Mouse (Mus musculus) midbrain, postnatal 0 days (tissue): ENCODE results near the gene Rhcg. TPM values are rescaled to one million over a fixed set of nuclear protein-coding genes. Genes with fewer than 3 reads are reported as not detected.
A peak's percentile ranks its signal among the peaks of the same experiment; 100 is the strongest.

ENCODE experiments used
- ATAC-seq: fragments of 200-750 bp; cut with Nextera tagmentation; 2 replicates; pipeline ENCODE4 v1.8.0; 2017; ENCODE audit warnings: moderate number of reproducible peaks, mild to moderate bottlenecking, moderate TSS enrichment, moderate library complexity; ENCODE audit not compliant: low FRiP score
- DNase-seq: peaks from one replicate; pipeline ENCODE4 v3.0.0-alpha.2; 2015; ENCODE audit warnings: low spot score
- H3K27ac ChIP-seq: fragments of 300-500 bp; sonication (generic); 2 replicates; pipeline ENCODE4 v1.5.1; 2014; ENCODE audit warnings: low read depth, mild to moderate bottlenecking, low read length, mixed read lengths
- H3K27me3 ChIP-seq: fragments of 300-500 bp; sonication (generic); 2 replicates; pipeline ENCODE4 v1.6.1; 2014; ENCODE audit warnings: low read length, control low read depth, mixed read lengths; ENCODE audit not compliant: insufficient read depth
- H3K36me3 ChIP-seq: fragments of 300-500 bp; sonication (generic); 2 replicates; pipeline ENCODE4 v1.6.1; 2014; ENCODE audit warnings: low read length, control low read depth, mixed read lengths; ENCODE audit not compliant: insufficient read depth
- H3K4me1 ChIP-seq: fragments of 300-500 bp; sonication (generic); 2 replicates; pipeline ENCODE4 v1.6.1; 2014; ENCODE audit warnings: mild to moderate bottlenecking, control low read depth, antibody characterized with exemption, low read length, mixed read lengths; ENCODE audit not compliant: insufficient read depth
- H3K4me2 ChIP-seq: fragments of 300-500 bp; sonication (generic); 2 replicates; pipeline ENCODE4 v1.6.1; 2014; ENCODE audit warnings: low read depth, mild to moderate bottlenecking, low read length, mixed read lengths; ENCODE audit not compliant: poor library complexity, severe bottlenecking
- H3K4me3 ChIP-seq: fragments of 300-500 bp; sonication (generic); 2 replicates; pipeline ENCODE4 v1.5.1; 2014; ENCODE audit warnings: low read depth, mild to moderate bottlenecking, low read length, moderate library complexity
- H3K9ac ChIP-seq: fragments of 300-500 bp; sonication (generic); replicated peaks from 2 replicates; pipeline ENCODE4 v1.6.1; 2014; ENCODE audit warnings: mild to moderate bottlenecking, low read length, moderate library complexity, mixed read lengths; ENCODE audit not compliant: poor library complexity, severe bottlenecking
- H3K9me3 ChIP-seq: fragments of 300-500 bp; sonication (generic); 2 replicates; pipeline ENCODE4 v1.6.1; 2016; ENCODE audit warnings: low read length, control low read depth
- CTCF ChIP-seq: IDR thresholded peaks from 2 replicates; pipeline ENCODE4 v1.5.1; 2016; ENCODE audit warnings: antibody characterized with exemption, mild to moderate bottlenecking
- WGBS: fragments of 180-500 bp; shearing (Covaris S2); extraction: QIAGEN DNeasy Blood & Tissue Kit; methylation state at CpG from one replicate; pipeline ENCODE4 v1.1.7; 2014; 5-methylcytosine and 5-hydroxymethylcytosine counted together
- polyA plus RNA-seq: library from polyadenylated mRNA; unstranded; fragments of >200 nt; fragmentation: Nextera tagmentation; extraction: Ambion mirVana; gene quantifications from 2 replicates; pipeline ENCODE4 v1.2.1, GENCODE M21; 2015
- total RNA-seq: library from RNA; depleted of rRNA; stranded (reverse); fragments of >200 nt; gene quantifications from 2 replicates; pipeline ENCODE4 v1.2.3, GENCODE M21; 2014

The Rhcg gene
- total and polyA plus RNA-seq, 2 experiments from 2014 or later: 2.2 to 4.8 TPM

DNA sequence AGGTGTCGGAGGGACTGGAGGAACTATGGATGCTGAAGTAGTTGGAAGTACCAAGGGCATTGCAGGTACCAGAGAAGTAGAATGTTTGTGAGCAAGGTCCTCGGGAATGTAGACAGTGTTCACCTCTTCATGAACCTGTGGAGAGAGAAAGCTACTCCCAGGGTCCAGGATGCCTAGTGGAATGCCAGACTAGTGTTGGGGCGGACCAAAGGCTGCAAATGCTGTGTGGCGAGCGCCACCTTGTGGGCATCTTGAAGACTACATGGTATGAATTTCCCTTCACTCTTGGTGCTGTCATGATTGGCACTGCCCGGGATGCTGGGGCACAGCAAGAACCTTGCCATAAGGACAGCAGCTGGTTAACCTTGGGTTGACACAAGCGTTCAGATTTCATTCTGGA lies 22.6 kb downstream of the Rhcg start:
- Histone ChIP-seq H3K27me3 (peaks cover 6% of the 10 kb centered on the region; the same call in 1 of the 2 replicates), H3K4me2 (no peak overlapping the region)
- ATAC-seq: no peak

DNA sequence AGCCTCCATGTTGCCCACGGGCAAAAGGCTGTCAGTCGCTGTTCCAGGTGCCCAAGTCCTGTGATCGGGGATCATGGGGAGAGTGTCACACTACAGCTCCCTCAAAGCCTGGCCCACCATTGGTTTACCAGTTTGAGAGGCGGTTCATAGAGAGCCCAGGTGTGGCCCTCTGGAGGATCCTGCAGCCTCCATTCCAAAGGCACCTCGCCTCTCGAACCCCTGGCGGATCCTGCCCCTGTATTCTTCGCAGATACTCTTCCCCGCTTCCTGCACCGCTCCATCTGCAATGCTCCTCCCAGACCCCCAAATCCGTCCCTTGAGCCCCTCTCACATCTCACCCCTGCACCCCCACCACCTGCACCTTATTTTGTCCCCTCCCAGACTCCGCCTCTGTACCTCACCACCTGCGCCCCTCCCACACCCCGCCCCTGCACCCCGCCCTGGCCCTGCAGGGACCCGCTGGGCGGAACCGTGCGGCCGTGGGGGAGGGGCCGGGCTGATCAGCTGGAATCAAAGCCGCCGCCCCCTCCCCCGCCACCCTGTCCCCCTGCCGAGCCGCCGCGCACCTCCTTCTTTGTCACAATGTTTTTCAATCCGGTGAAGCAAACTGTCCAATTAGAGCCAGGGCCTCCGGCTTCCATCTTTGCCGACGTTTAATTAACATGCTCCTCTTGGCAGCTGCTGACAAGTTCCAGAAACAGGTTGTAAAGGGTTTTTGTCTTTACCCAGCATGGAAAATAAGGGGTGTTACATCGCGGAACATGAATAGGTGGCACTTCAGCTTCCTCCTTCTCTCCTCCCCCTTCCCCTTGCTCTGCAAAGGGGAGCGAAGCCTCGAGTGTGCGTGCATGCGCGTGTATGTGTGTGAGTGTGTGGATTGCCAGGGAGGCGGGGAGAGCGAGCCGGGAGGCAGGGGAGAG lies 25.4 kb downstream of the Rhcg start:
- Histone ChIP-seq H3K4me1 (peaks cover 4% of the 10 kb centered on the region; the same call in 1 of the 2 replicates), H3K4me2 (peak overlapping the region; percentile 93), H3K4me3 (peak overlapping the region; percentile 50), H3K27ac (peak overlapping the region; percentile 72), H3K9me3 (no peaks in the 10 kb centered on the region), H3K9ac (peak overlapping the region; percentile 61), H3K36me3 (no peaks in the 10 kb centered on the region), H3K27me3 (0 out of 2 replicates have a peak, but pooled peaks cover 3% of the 10 kb centered on the region)
- no peak for TF ChIP-seq CTCF
- DNase-seq: peak; percentile 88
- peak; percentile 67 for ATAC-seq
- 3% methylated on average over 42 of the region's 42 CpGs for WGBS

More for the DNA sequence above, 22.6 kb downstream of the Rhcg start:
- Histone ChIP-seq H3K4me3 (no peak overlapping the region), H3K27ac (no peak overlapping the region), H3K9ac (no peak overlapping the region), H3K9me3 (no peaks in the 10 kb centered on the region), H3K4me1 (peaks cover 4% of the 10 kb centered on the region; the same call in 1 of the 2 replicates), H3K36me3 (no peaks in the 10 kb centered on the region)
- TF ChIP-seq CTCF: peak; percentile 99
- DNase-seq: peak; percentile 93
- WGBS: 14% methylated on average over 7 of the region's 7 CpGs

GRCm38 (mm10) chr7:79590560-79591110 lies 26.8 kb downstream of the Rhcg start:
- no peak overlapping the region for H3K4me3 ChIP-seq
- H3K27me3 ChIP-seq: 0 out of 2 replicates have a peak, but pooled peaks cover 3% of the 10 kb centered on the region
- 0 out of 2 replicates have a peak overlapping the region, but pooled peaks have one; percentile 26 for H3K27ac ChIP-seq
- H3K36me3 ChIP-seq: no peaks in the 10 kb centered on the region
- DNase-seq: no peak
- peaks cover 4% of the 10 kb centered on the region; the same call in 1 of the 2 replicates for H3K4me1 ChIP-seq
- no peak overlapping the region for H3K4me2 ChIP-seq
- WGBS: 14% methylated on average over 3 of the region's 3 CpGs
- TF ChIP-seq CTCF: no peak
- 0 out of 2 replicates have a peak, but pooled peaks have one; percentile 13 for ATAC-seq
- H3K9ac ChIP-seq: no peak overlapping the region
- no peaks in the 10 kb centered on the region for H3K9me3 ChIP-seq

- H3K4me2 ChIP-seq: no peak overlapping the region
- ATAC-seq: 0 out of 2 replicates have a peak, but pooled peaks have one; percentile 8
- no peak overlapping the region for H3K4me3 ChIP-seq
- H3K27me3 ChIP-seq: 0 out of 2 replicates have a peak, but pooled peaks cover 3% of the 10 kb centered on the region
- 17% methylated on average over 9 of the region's 9 CpGs for WGBS
- no peak for TF ChIP-seq CTCF
- H3K36me3 ChIP-seq: no peaks in the 10 kb centered on the region
- DNase-seq: peak; percentile 35
- no peaks in the 10 kb centered on the region for H3K9me3 ChIP-seq
- H3K4me1 ChIP-seq: peaks cover 4% of the 10 kb centered on the region; the same call in 1 of the 2 replicates
- no peak overlapping the region for H3K27ac ChIP-seq
- no peak overlapping the region for H3K9ac ChIP-seq
These were observed 27.5 kb downstream of the Rhcg start for GRCm38 (mm10) chr7:79589763-79590559.

- no peak for ATAC-seq
- no peak for TF ChIP-seq CTCF
- Histone ChIP-seq H3K4me1 (peaks cover 4% of the 10 kb centered on the region; the same call in 1 of the 2 replicates), H3K9ac (no peak overlapping the region), H3K9me3 (no peaks in the 10 kb centered on the region), H3K4me3 (no peak overlapping the region), H3K36me3 (no peaks in the 10 kb centered on the region), H3K4me2 (no peak overlapping the region), H3K27ac (no peak overlapping the region), H3K27me3 (no peaks in the 10 kb centered on the region)
- 85% methylated on average over 3 of the region's 3 CpGs for WGBS
- peak; percentile 57 for DNase-seq
These were observed 29.2 kb downstream of the Rhcg start for GRCm38 (mm10) chr7:79588284-79588683.
